Mouse (Mus musculus) embryonic stem cell, embryonic (primary cell): Measurements from ENCODE around the gene Cnr2.

ENCODE experiments used
- CTCF ChIA-PET, 4 experiments: fragments of 300-600 bp in 2 of 4; fragments of 350-600 bp in 2 of 4; sonication (Branson Sonifier 250); formaldehyde crosslinking; loops; one replicate each; lab custom pipeline; 2022; ENCODE audit warnings: inconsistent platforms in 2 of 4; lab: Charles Lee
- POLR2A ChIA-PET, 4 experiments: fragments of 300-600 bp in 2 of 4; fragments of 350-600 bp in 2 of 4; sonication (Branson Sonifier 250); formaldehyde crosslinking; loops; one replicate each; lab custom pipeline; 2022; ENCODE audit warnings: antibody characterized with exemption in 4 of 4, inconsistent platforms in 1 of 4; lab: Charles Lee

The Cnr2 gene

DNA sequence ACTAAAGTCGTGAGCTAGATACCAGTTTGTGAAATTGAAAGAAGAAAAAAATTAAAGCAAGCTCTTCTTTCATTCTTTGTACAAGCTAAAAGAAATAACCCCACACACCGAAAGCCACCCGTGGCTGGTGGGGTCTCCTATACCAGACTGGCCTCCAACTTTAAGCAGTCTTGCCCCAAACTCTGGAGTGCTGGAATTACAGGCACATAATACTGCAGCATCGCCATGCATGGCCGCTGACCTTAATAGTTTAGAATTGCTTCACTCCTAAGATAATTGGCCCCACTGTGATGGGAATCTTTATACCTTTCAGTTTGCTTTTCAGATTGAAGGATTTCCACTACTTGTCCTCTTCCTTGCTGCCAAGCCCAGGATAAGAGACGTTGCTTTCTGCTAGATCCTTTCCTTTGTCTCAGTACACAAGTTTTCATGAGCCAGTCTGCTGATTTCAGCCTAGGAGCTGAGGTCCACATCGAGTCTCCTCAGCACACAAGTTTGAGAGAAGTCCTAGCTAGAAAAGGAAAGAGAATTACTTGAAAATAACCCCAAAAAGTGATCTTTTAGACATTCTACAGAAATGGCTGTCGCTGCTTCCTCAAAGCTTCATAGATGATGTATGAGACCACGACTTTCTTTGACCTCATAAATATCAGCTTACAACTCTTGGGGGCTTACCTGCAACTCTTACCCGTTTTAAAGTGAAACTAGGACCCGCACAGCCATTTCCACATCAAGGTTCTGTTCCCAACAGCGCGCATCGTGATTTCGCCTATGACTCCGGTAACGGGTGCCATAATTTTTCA lies 22.4 kb upstream of the Cnr2 start:
- POLR2A ChIA-PET: interaction anchor here (0.5 to 12.5 kb wide), 35 partner anchors 10 to 433 kb away, joined by 3 to 318 read pairs (median 4); partner anchors contain the start of genes Srsf10 (in 4 of the 4), Fuca1 (in 2 of the 4), Cnr2 (in 1 of the 4) and Hmgcl (in 1 of the 4)
- CTCF ChIA-PET: interaction anchor here in 2 of 4 experiments (1.1 to 1.3 kb wide), 2 partner anchors 17 kb away, joined by 3 to 4 read pairs; no protein-coding TSS in a partner anchor

DNA sequence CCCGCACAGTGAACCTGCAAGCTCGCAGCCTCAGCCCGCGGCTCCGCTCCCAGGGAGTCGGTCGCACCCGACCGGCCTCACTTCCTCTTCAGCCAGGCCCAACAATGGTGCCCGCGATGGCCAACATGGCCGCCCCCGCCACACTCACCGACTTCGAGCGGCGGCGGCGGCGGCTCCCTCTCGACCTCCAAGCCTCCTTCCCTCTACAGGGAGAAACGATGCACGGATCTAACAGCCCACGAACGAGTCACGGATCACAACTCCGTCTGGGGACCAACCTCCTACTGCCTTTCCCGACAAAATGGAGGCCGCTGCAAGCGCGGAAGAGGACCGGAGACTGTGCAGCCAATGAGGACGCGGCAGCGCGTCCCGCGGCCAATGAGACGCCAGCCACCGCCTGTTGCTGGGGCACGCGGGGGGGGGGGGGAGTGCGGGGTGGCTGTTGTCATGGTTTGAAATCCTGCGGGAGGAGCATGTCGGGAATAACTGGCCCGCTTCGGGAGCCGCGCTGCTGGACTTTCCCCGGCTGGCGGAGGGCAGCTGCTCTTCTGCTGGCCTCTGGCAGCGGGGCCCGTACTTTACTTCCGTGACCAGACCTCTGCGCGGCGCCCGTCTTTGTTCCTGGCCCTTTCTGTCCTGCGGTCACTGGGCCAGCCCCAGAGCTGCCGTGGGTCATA lies 21.5 kb upstream of the Cnr2 start, which contains the start of gene Pnrc2:
TSS of gene Pnrc2 (minus strand) at position 325 of the 677 bp plus-strand sequence.
- CTCF ChIA-PET: interaction anchor here in 3 of 4 experiments (0.7 to 1.6 kb wide), 4 partner anchors 16 to 51 kb away, joined by 3 to 4 read pairs (median 3); partner anchors contain the start of gene Fuca1 (in 1 of the 3)
- POLR2A ChIA-PET: interaction anchor here (0.5 to 12.5 kb wide), 38 partner anchors 9 to 1805 kb away, joined by 3 to 318 read pairs (median 4); partner anchors contain the start of genes Srsf10 (in 4 of the 4), Fuca1 (in 2 of the 4), Cnr2 (in 1 of the 4) and Hmgcl (in 1 of the 4)

DNA sequence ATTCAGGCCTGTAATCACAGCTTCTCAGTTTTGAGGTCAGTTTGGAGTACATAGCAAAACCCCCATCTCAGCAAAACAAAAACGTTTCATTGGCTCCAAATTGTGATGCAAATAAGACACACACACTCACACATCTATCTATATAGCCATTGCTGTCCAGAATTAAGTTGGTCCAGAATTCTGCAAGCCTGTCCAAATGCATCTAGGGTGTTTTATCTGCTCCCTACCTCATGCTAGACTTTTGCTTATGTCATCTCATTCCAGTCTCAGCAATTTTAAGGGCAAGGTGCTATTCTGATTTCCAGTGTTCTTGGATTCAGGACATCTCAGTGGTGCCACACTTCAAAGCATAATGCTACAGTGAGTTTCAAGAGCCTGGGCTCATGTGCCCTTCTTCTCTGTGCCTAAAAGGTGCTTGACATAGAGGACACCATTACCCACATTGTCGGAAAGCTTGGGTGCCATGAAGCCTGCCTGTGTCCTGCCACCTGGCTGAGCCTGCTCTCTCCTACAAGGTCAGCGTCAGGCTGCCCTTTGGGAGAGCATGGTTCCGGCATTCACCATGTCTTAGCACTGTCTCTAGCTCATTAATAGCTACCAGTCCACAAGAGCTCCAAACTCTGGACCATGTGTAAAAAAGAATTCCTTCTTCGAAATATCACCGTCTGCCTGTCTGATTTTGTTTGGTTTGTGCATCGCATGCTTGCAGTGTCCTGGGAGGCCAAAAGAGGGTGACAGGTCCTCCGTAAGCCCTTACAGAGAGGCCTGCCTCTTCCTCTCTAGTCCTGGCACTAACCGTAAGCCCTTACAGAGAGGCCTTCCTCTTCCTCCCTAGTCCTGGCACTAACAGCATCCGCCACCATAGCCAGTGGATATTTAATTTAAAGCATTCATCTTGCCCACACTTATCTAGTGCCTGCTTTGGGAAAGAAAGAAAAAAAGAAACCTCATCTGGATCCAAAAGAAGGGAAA lies 20.3 kb upstream of the Cnr2 start:
- ChIA-PET POLR2A (interaction anchor here (0.6 to 12.5 kb wide), 26 partner anchors 9 to 1806 kb away, joined by 3 to 318 read pairs (median 5); partner anchors contain the start of genes Cnr2 (in 2 of the 4), Srsf10 (in 2 of the 4), Pithd1 (in 1 of the 4) and Rpl11 (in 1 of the 4)), CTCF (interaction anchor here in 2 of 4 experiments (0.6 to 1.7 kb wide), 5 partner anchors 9 to 52 kb away, joined by 3 to 9 read pairs (median 4); partner anchors contain the start of gene Fuca1 (in 1 of the 2))

DNA sequence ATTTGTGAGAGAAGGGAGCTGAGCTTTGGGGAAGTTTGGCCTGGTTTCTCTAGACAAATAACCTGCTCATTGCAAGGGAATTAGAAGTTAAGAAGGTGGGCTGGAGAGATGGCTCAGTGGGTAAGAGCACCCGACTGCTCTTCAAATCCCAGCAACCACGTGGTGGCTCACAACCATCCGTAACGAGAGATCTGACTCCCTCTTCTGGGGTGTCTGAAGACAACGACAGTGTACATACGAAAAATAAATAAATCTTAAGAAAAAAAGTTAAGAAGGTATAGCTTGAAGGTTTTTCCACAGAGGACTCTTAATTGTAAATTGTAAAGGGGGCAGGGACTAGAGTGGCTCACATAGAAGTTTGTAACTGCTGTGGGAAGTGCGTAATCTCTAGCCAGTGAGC lies 19.6 kb upstream of the Cnr2 start:
- ChIA-PET POLR2A (interaction anchor here in 2 of 4 experiments (1.0 to 12.5 kb wide), 18 partner anchors 9 to 271 kb away, joined by 3 to 318 read pairs (median 12); partner anchors contain the start of genes Srsf10 (in 2 of the 2), Cnr2 (in 1 of the 2), Fuca1 (in 1 of the 2) and Rpl11 (in 1 of the 2)), CTCF (interaction anchor here in 1 of 4 experiments (1.2 to 1.7 kb wide), 2 partner anchors 9 to 13 kb away, joined by 3 to 4 read pairs; no protein-coding TSS in a partner anchor)

DNA sequence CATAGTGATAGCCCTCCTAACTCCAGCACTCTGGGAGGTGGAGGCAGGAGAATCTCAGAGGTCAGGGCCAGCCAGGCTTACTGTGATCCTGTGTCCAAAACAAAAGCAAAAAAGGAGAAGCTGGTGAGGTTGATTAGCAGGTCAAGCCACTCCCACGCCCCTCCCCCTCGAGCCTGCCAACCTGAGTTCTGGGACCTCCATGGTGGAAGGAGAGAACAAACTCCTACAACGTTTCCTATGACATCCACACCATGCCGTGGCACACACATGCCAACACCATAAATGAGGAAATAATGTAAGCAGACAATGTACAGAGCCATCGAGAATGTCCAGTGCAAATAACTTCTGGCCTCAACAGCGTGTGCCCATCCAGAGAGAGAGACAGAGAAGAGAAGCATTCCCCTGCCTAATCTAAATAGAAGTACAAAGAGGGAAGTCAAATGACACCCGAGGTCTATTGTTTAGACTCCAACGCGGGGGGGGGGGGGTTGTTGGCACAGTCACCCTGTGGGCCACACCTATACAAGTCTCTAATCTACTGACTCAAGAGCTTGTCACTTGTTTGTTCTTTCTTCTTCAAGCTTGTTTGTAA lies 19.1 kb upstream of the Cnr2 start:
- ChIA-PET CTCF (interaction anchor here (0.5 to 2.2 kb wide), 19 partner anchors 8 to 1360 kb away, joined by 3 to 9 read pairs (median 4); no protein-coding TSS in a partner anchor), POLR2A (interaction anchor here (0.5 to 12.5 kb wide), 47 partner anchors 9 to 734 kb away, joined by 3 to 318 read pairs (median 4); partner anchors contain the start of genes Srsf10 (in 3 of the 4), Cnr2 (in 1 of the 4), Fuca1 (in 1 of the 4) and Hmgcl (in 1 of the 4))

DNA sequence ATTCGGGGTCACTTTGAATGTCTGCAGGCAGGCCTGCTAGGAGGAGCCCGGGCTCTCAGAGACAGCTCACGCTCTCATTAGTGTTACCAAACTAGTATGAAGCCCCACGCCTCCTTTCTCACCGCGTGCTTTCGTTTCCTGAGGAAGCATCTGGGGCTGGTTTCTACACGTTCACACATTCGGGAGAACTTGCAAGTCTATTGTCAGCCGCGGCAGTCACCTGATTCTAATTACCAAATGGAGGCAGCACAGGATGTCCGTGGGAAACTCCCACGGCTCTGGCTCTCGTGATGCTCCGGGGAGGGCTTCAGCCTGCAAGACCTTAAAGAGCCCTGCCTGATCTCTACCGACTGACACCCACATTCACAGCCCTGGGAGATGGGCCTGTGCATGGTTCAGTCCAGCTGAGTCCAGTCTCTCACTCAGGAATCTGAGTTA lies 18.6 kb upstream of the Cnr2 start:
- CTCF ChIA-PET: interaction anchor here (0.5 to 2.2 kb wide), 18 partner anchors 8 to 1360 kb away, joined by 3 to 9 read pairs (median 4); no protein-coding TSS in a partner anchor
- POLR2A ChIA-PET: interaction anchor here (0.5 to 12.5 kb wide), 53 partner anchors 8 to 734 kb away, joined by 3 to 318 read pairs (median 4); partner anchors contain the start of genes Srsf10 (in 3 of the 4), Cnr2 (in 1 of the 4), Fuca1 (in 1 of the 4) and Gale (in 1 of the 4)

DNA sequence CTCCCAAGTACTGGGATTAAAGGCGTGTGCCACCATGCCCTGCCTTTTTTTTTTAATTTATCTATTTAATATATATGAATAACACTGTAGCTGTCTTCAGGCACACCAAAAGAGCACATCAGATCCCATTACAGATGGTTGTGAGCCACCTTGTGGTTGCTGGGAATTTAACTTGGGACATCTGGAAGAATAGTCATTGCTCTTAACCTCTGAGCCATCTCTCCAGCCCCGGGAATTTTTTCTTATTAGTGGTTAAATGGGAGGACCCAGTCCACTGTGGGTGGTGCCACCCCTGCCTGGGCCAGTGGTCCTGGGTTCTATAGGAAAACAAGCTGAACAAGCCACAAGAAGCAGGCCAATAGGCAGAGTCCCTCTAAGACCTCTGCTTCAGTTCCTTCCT lies 17.5 kb upstream of the Cnr2 start:
- CTCF ChIA-PET: interaction anchor here in 2 of 4 experiments (1.2 to 2.2 kb wide), 3 partner anchors 12 to 74 kb away, joined by 4 to 9 read pairs (median 7); no protein-coding TSS in a partner anchor

DNA sequence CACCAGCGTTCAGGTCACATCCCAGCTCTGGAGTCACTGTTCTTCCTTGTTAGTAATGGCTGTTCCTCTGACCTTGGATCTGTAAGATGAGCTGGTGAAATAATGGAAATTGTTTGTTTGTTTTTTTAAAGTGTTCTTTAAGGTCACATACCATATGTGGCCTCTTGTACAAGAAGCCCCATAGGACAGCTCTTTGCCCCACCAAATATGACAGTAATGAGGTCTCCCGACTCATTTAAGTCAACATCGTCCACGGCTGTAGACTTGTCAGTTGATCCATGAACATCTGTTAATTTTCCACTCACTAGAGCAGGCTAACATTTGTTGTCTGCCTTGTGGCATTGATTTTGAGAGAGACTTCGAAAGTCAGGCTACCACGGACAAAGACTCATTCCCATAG lies 16.2 kb upstream of the Cnr2 start:
- ChIA-PET CTCF (interaction anchor here in 3 of 4 experiments (0.5 to 1.7 kb wide), 4 partner anchors 41 to 417 kb away, joined by 4 to 7 read pairs (median 4); partner anchors contain the start of gene Fuca1 (in 1 of the 3)), POLR2A (interaction anchor here in 3 of 4 experiments (0.5 to 12.5 kb wide), 12 partner anchors 9 to 246 kb away, joined by 3 to 318 read pairs (median 3); partner anchors contain the start of genes Cnr2 (in 1 of the 3) and Srsf10 (in 1 of the 3))

More for the DNA sequence above, 17.5 kb upstream of the Cnr2 start:
- POLR2A ChIA-PET: interaction anchor here in 3 of 4 experiments (0.6 to 12.5 kb wide), 12 partner anchors 8 to 538 kb away, joined by 3 to 318 read pairs (median 6); partner anchors contain the start of genes Srsf10 (in 2 of the 3) and Gale (in 1 of the 3)

DNA sequence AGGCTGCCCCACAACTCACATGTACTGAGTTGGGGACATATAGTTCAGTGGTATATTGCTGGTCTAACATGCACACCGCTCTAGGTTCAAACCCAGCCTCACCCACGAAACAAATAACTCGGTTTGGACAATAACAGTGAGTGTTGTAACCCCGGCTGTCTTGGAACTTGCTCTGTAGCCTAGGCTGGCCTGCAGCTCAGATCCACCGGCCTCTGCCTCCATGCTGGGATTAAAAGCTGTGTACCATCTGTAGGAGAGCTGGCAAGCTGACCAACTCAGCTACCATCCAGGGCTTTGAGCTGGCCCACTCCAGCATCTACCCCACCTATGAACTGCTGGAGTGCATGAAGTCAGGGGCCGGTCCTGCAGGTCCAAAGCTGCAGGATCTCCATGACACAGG lies 15.2 kb upstream of the Cnr2 start:
- CTCF ChIA-PET: interaction anchor here in 2 of 4 experiments (0.7 to 1.7 kb wide), 3 partner anchors 40 to 628 kb away, joined by 3 to 7 read pairs (median 3); partner anchors contain the start of gene Fuca1 (in 1 of the 2)
- POLR2A ChIA-PET: interaction anchor here in 3 of 4 experiments (0.7 to 12.5 kb wide), 6 partner anchors 8 to 21 kb away, joined by 3 to 318 read pairs (median 4); partner anchors contain the start of genes Cnr2 (in 1 of the 3) and Srsf10 (in 1 of the 3)

DNA sequence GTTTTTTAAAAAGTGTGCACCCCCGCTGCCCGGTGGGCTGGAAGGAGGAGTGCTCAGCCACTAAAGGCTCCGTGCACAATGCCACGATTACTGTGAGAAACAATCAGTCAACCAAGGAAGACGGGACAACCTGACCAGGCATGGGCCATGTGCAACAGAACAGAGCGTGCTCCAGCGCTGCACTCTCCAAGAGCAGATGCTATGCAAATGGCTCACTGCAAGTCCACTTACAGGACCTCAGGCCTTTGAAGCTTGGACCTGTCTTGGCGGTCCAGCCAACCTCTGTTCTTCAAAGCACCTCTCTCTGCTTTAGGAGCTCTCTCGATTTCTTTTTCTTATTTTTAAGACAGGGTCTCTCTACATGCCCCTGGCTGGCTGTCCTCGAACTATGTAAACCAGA lies 14.6 kb upstream of the Cnr2 start:
- POLR2A ChIA-PET: interaction anchor here in 3 of 4 experiments (0.7 to 1.8 kb wide), 6 partner anchors 10 to 196 kb away, joined by 3 to 6 read pairs (median 4); partner anchors contain the start of gene Cnr2 (in 1 of the 3)

DNA sequence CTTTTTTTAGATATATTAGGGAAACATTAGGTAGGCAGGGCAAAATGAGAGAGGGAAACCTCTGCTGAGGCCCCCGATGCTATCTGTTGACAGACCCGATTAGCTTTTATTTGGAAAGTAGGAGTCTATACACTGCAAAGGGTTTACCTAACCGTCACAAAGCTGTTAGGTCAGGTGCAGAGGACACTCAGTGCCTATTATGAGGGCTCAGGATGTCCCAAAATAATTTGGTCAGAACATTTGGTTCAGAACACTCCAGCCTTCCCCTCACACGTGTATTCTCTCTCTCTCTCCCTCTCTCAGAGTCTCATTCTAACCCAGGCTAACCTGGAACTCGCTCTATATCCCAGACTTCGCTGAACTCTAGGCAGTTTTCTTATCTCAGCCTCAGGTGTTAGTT lies 13.2 kb upstream of the Cnr2 start:
- CTCF ChIA-PET: interaction anchor here in 1 of 4 experiments (2.7 kb wide), 1 partner anchor 38 kb away, joined by 11 read pairs; the partner anchor contains the start of gene Fuca1
- POLR2A ChIA-PET: interaction anchor here in 1 of 4 experiments (1.2 to 1.8 kb wide), 2 partner anchors 9 to 11 kb away, joined by 3 to 6 read pairs; no protein-coding TSS in a partner anchor

More for the DNA sequence above, 14.6 kb upstream of the Cnr2 start:
- CTCF ChIA-PET: interaction anchor here in 2 of 4 experiments (0.7 to 0.9 kb wide), 2 partner anchors 74 to 629 kb away, joined by 3 read pairs; no protein-coding TSS in a partner anchor

DNA sequence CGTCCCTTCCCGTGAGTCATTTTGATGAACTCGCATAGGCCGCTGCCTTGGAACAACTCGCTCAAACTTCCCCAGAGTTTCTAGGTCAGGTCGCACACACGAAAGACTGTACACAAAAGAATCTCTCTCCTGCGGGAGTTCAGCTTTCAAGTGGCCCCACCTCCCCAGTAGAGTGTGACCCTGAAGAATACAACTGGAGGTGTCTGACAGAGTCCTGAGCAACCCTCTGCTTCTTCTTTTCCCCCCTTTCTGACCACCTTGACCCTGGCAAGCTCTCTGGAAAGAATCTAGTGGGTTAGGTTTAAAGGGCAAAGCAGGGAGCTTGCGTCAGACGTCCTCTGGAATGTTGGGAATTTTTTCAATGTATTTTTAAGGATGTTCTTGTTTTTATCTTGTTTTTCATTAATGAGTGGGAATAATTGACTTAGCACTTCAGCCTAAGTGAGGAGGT lies 11.8 kb upstream of the Cnr2 start:
- ChIA-PET CTCF (interaction anchor here in 2 of 4 experiments (0.7 to 2.7 kb wide), 5 partner anchors 10 to 75 kb away, joined by 3 to 11 read pairs (median 3); partner anchors contain the start of gene Fuca1 (in 1 of the 2)), POLR2A (interaction anchor here in 3 of 4 experiments (0.5 to 4.3 kb wide), 16 partner anchors 8 to 1847 kb away, joined by 3 to 31 read pairs (median 4); partner anchors contain the start of genes Pnrc2 (in 2 of the 3), Gale (in 1 of the 3) and Srsf10 (in 1 of the 3))

DNA sequence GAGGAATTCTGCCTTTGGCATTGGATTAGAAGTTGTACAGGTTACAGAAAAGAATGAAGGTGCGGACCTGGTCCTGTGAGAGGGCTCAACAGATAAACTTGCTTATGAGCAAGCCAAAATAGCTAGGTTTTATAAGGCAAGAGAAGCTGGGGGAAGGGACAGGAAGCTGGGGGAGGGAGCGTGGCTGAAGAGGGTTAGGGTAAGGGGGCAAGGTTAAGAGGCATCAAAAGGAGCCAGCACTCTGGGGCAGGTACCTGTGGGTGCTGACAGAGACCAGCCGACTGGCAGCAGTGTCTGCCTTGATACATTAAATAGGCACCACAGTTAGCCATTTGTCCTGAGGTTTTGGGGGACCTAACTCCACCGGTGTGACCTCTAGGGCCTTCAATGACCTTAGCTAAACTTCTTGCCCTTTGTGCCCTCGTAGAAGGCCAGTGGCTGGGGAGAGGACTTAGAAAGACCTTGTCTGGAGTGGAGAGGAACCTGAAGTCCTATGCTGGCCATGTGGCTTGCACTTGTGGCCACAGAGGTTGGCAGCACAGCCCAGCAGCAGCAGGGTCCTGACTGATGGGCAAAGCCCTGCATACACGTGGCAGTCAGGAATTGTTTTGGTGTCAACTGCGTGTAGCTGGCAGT lies 11.2 kb upstream of the Cnr2 start:
- POLR2A ChIA-PET: interaction anchor here in 3 of 4 experiments (0.8 to 4.3 kb wide), 18 partner anchors 8 to 165 kb away, joined by 3 to 31 read pairs (median 4); partner anchors contain the start of genes Pnrc2 (in 2 of the 3), Fuca1 (in 1 of the 3), Gale (in 1 of the 3) and Srsf10 (in 1 of the 3)

DNA sequence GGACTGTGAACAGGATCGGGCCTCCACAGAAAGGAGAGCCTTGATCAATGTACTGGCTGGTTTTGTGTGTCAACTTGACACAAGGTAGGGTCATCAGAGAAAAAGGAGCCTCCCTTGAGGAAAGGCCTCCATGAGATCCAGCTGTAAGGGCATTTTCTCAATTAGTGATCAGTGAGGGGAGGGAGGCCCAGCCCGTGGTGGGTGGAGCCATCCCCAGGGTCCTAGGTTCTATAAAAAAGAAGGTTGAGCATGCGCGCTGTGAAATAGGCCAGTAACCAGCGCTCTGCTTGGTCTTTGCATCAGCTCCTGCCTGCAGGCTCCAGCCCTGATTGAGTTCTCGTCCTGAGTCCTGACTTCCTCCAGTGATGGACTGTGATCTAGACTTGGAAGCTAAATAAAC lies 10.7 kb upstream of the Cnr2 start:
- CTCF ChIA-PET: interaction anchor here in 3 of 4 experiments (0.6 to 2.7 kb wide), 8 partner anchors 8 to 116 kb away, joined by 3 to 11 read pairs (median 4); partner anchors contain the start of gene Fuca1 (in 1 of the 3)
- POLR2A ChIA-PET: interaction anchor here in 3 of 4 experiments (0.6 to 4.3 kb wide), 17 partner anchors 9 to 164 kb away, joined by 3 to 31 read pairs (median 4); partner anchors contain the start of genes Fuca1 (in 2 of the 3), Pnrc2 (in 2 of the 3), Gale (in 1 of the 3) and Srsf10 (in 1 of the 3)

More for the DNA sequence above, 11.2 kb upstream of the Cnr2 start:
- CTCF ChIA-PET: interaction anchor here in 3 of 4 experiments (0.6 to 2.7 kb wide), 9 partner anchors 8 to 116 kb away, joined by 3 to 11 read pairs (median 4); partner anchors contain the start of gene Fuca1 (in 1 of the 3)
